In the genomic region with DNA sequence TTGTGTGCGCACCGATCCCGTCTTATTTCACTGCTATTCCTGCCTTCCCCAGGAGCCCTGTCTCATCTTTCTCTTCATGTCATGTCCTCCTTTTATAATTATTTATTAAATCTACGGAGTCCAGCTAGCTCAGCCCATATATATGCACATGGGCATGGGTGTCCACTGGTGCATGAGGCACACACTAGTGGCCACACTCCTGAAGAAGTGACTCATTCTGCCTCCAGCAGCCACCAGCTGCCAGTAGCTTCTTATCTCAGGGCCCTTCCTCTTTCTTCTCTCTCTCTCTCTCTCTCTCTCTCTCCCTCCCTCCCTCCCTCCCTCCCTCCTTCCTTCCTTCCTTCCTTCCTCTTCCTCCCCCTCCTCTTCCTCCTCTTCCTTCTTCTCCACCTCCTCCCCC, we compare ENCODE assay signal across 20 mouse cellular contexts.
"Had no signal": no experiment of that assay in that cellular context is flagged by ENCODE, and none has a peak within 500 bp of the region (broad histone marks: within the 10 kb centered on the region; RNA-seq: fewer than 3 reads in every experiment).

No protein-coding gene starts in this region.

- H3K4me1 ChIP-seq: megakaryocyte, embryonic 14.5 days; neural tube, embryonic 12.5 days had no signal

- H3K4me2 ChIP-seq: limb, embryonic 13.5 days; liver, embryonic 12.5 days; liver, embryonic 15.5 days; lung, embryonic 15.5 days; midbrain, embryonic 11.5 days; neural tube, embryonic 12.5 days; neural tube, embryonic 15.5 days had no signal

- H3K27ac ChIP-seq: kidney, postnatal 0 days; left cerebral cortex, adult 2 months; limb, embryonic 13.5 days; liver, embryonic 12.5 days; liver, embryonic 15.5 days; lung, embryonic 15.5 days; neural tube, embryonic 12.5 days; neural tube, embryonic 15.5 days had no signal

- H3K36me3 ChIP-seq: limb, embryonic 13.5 days; liver, embryonic 12.5 days; liver, embryonic 15.5 days; lung, embryonic 15.5 days; neural tube, embryonic 12.5 days; neural tube, embryonic 15.5 days had no signal

- H3K9ac ChIP-seq: limb, embryonic 13.5 days; liver, embryonic 12.5 days; liver, embryonic 15.5 days; lung, embryonic 15.5 days; neural tube, embryonic 12.5 days; neural tube, embryonic 15.5 days had no signal

- H3K4me3 ChIP-seq: left cerebral cortex, adult 2 months; limb, embryonic 13.5 days; liver, embryonic 12.5 days; liver, embryonic 15.5 days; lung, embryonic 15.5 days; megakaryocyte, embryonic 14.5 days; neural tube, embryonic 12.5 days; neural tube, embryonic 15.5 days had no signal

- DNase-seq: kidney, adult 2 months; kidney, postnatal 25 days; layer of hippocampus, postnatal 36 days; liver; lung, adult 18-20 months; lung, postnatal 10 days; lung, postnatal 36 days; midbrain, embryonic 14.5 days; thymus, adult 18-20 months; thymus, postnatal 36 days had no signal

- ATAC-seq: liver, embryonic 12.5 days had no signal

- H3K27me3 ChIP-seq: limb, embryonic 13.5 days; liver, embryonic 12.5 days; liver, embryonic 15.5 days; lung, embryonic 15.5 days; megakaryocyte, embryonic 14.5 days; neural tube, embryonic 12.5 days; neural tube, embryonic 15.5 days had no signal

- H3K9me3 ChIP-seq: limb, embryonic 13.5 days; liver, embryonic 12.5 days; liver, embryonic 15.5 days; lung, embryonic 15.5 days; megakaryocyte, embryonic 14.5 days; neural tube, embryonic 12.5 days; neural tube, embryonic 15.5 days had no signal
